Mouse (Mus musculus) granulocyte monocyte progenitor cell, adult 5-6 weeks (primary cell): Measurements from ENCODE around the gene Gm11983. TPM values are rescaled to one million over a fixed set of nuclear protein-coding genes. Genes with fewer than 3 reads are reported as not detected.

Source experiments
- ATAC-seq: replicated peaks from 2 replicates; pipeline ENCODE4 v1.8.0; 2016; ENCODE audit warnings: mild to moderate bottlenecking, moderate TSS enrichment, inconsistent platforms; ENCODE audit not compliant: poor library complexity, severe bottlenecking
- total RNA-seq, 2 experiments: library from RNA; stranded (forward) in 1 of 2; stranded (reverse) in 1 of 2; fragments of 200-712, 200-1000 nt in 1 of 2; fragments of >200 nt in 1 of 2; fragmentation: Nextera tagmentation in 1 of 2; gene quantifications; 2 replicates each; pipeline ENCODE4 v1.2.3; 2014 to 2017

The Gm11983 gene
- total RNA-seq, 2 experiments from 2014 or later = not detected

GRCm38 (mm10) chr11:6790690-6791089, 46.8 kb downstream of the Gm11983 start:
- ATAC-seq = no peak

Other genes starting within 250 kb of the Gm11983 start
- not detected in 2 replicates for gene Nacad, start 231.6 kb downstream of the Gm11983 start, total RNA-seq (2014; fragmentation: Nextera tagmentation)
- not detected in 2 replicates for gene Nacad, start 231.6 kb downstream of the Gm11983 start, total RNA-seq (2017)
- gene Tbrg4, start 211.6 kb downstream of the Gm11983 start, total RNA-seq (2014; fragmentation: Nextera tagmentation) = 98.2 and 101 TPM in 2 replicates
- 35.0 and 39.1 TPM in 2 replicates for gene Tbrg4, start 211.6 kb downstream of the Gm11983 start, total RNA-seq (2017)
- gene Wap, start 199.0 kb downstream of the Gm11983 start, total RNA-seq (2014; fragmentation: Nextera tagmentation) = not detected in 2 replicates
- not detected in 2 replicates for gene Wap, start 199.0 kb downstream of the Gm11983 start, total RNA-seq (2017)
- not detected in 2 replicates for gene Ramp3, start 179.1 kb downstream of the Gm11983 start, total RNA-seq (2014; fragmentation: Nextera tagmentation)
- gene Ramp3, start 179.1 kb downstream of the Gm11983 start, total RNA-seq (2017) = not detected in 2 replicates
- gene Adcy1, start 225.8 kb upstream of the Gm11983 start, total RNA-seq (2014; fragmentation: Nextera tagmentation) = not detected in 2 replicates
- not detected in 2 replicates for gene Adcy1, start 225.8 kb upstream of the Gm11983 start, total RNA-seq (2017)